Mouse (Mus musculus) embryonic facial prominence, embryonic 11.5 days (tissue): ENCODE measurements around the gene Ccpg1. TPM values are rescaled to one million over a fixed set of nuclear protein-coding genes. Genes with fewer than 3 reads are reported as not detected.
A peak's percentile ranks its signal among the peaks of the same experiment; 100 is the strongest.

Experiments
- ATAC-seq: fragments of 200-750 bp; cut with Nextera tagmentation; replicated peaks from 2 replicates; pipeline ENCODE4 v1.8.0; 2017; ENCODE audit warnings: low read depth; ENCODE audit not compliant: insufficient number of reproducible peaks, low FRiP score, low TSS enrichment
- DNase-seq: peaks from one replicate; pipeline ENCODE4 v3.0.0-alpha.2; 2015; ENCODE audit warnings: low spot score
- H3K27ac ChIP-seq: fragments of 300-500 bp; sonication (generic); replicated peaks from 2 replicates; pipeline ENCODE4 v1.5.1; 2014; ENCODE audit warnings: mild to moderate bottlenecking, low read depth, low read length, control low read depth
- H3K27me3 ChIP-seq: fragments of 300-500 bp; sonication (generic); 2 replicates; pipeline ENCODE4 v1.6.1; 2014; ENCODE audit warnings: mild to moderate bottlenecking, low read length, moderate library complexity, mixed read lengths; ENCODE audit not compliant: control insufficient read depth, insufficient read depth
- H3K36me3 ChIP-seq: fragments of 300-500 bp; sonication (generic); replicated peaks from 2 replicates; pipeline ENCODE4 v1.6.1; 2014; ENCODE audit warnings: low read depth, mild to moderate bottlenecking, low read length, moderate library complexity, mixed read lengths; ENCODE audit not compliant: control insufficient read depth, insufficient read depth
- H3K4me1 ChIP-seq: fragments of 300-500 bp; sonication (generic); 2 replicates; pipeline ENCODE4 v1.6.1; 2014; ENCODE audit warnings: low read length, mixed read lengths; ENCODE audit not compliant: control insufficient read depth, insufficient read depth
- H3K4me2 ChIP-seq: fragments of 300-500 bp; sonication (generic); 2 replicates; pipeline ENCODE4 v1.6.1; 2014; ENCODE audit warnings: low read depth, mild to moderate bottlenecking, control low read depth, low read length, moderate library complexity
- H3K4me3 ChIP-seq: fragments of 300-500 bp; sonication (generic); 2 replicates; pipeline ENCODE4 v1.5.1; 2014; ENCODE audit warnings: low read depth, low read length, control low read depth
- H3K9ac ChIP-seq: fragments of 300-500 bp; sonication (generic); replicated peaks from 2 replicates; pipeline ENCODE4 v1.6.1; 2014; ENCODE audit warnings: mild to moderate bottlenecking, control low read depth, low read length
- H3K9me3 ChIP-seq: fragments of 300-500 bp; sonication (generic); replicated peaks from 2 replicates; pipeline ENCODE4 v1.6.1; 2016; ENCODE audit warnings: mild to moderate bottlenecking, low read length, inconsistent platforms, mixed read lengths; ENCODE audit not compliant: control insufficient read depth
- WGBS: fragments of 180-500 bp; shearing (Covaris S2); extraction: QIAGEN DNeasy Blood & Tissue Kit; methylation state at CpG from one replicate; pipeline ENCODE4 v1.1.7; 2014; 5-methylcytosine and 5-hydroxymethylcytosine counted together
- polyA plus RNA-seq: library from polyadenylated mRNA; unstranded; fragments of >200 nt; fragmentation: Nextera tagmentation; extraction: Ambion mirVana; gene quantifications from 2 replicates; pipeline ENCODE4 v1.2.1, GENCODE M21; 2014

The Ccpg1 gene
- polyA plus RNA-seq = 20.1 and 21.9 TPM in 2 replicates

DNA sequence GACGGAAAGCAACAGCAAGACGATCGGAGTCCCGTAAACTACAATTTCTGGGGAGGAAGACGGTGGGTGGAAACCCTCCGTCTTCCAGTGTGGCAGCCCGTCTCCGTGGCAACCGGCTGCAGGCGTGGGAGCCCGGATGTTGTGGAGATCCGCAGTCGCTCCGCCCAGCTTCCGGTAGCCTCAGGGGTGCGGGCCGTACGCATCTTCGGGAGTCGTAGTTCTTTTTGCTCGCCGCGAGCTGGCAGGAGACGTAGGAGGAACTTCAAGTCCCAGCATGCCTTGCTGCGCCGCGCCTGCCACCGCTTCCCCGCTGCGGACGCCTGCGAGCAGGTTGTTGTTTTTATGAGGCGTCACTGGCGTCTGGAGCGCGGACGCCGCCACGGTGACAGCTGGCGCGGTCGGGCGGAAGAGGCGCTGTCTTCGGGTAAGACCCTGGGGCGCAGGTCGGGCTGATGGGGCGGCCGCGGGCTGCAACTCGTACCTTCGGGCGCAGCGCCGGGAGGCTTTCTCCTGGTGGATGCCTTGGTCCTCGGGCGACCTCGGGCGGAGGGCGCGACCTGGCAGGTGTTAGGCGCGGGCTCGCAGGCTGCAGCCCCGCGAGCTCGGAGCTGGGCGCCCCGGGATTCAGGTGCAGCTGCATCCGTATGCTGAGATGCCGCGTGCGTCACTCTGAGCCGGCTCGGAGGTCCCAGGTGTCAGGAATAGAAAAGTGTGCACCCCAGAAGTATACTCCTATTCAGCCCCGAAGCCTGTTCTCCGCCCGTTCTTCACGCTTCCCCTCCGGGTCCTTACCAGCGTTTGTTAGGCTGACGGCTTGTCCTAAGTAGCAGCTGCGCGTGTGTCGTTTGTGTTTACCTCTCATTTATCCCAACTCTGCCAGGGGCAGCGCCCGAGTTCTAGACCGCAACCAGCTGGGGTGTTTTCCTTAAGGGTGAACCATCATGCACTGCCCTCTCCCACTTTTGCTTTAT, at the start of gene Ccpg1, which contains the start of gene Ccpg1os:
Ccpg1 (plus strand) TSS at position 180 of the 971 bp plus-strand sequence.
Ccpg1os (minus strand) TSS at position 133 of the 971 bp plus-strand sequence.
- no peaks in the 10 kb centered on the region for H3K36me3 ChIP-seq
- peak within 1 kb of the TSS; percentile 77 for H3K4me2 ChIP-seq
- ATAC-seq (peak; percentile 98), DNase-seq (peak; percentile 98)
- H3K9me3 ChIP-seq = no peaks in the 10 kb centered on the region
- WGBS = under 1% methylated on average over 86 of the region's 88 CpGs
- no peaks in the 10 kb centered on the region for H3K27me3 ChIP-seq
- peak within 1 kb of the TSS; percentile 58 for H3K4me3 ChIP-seq
- no peak within 1 kb of the TSS for H3K27ac ChIP-seq
- H3K4me1 ChIP-seq = no peaks in the 10 kb centered on the region
- H3K9ac ChIP-seq = peak within 1 kb of the TSS; percentile 69

DNA sequence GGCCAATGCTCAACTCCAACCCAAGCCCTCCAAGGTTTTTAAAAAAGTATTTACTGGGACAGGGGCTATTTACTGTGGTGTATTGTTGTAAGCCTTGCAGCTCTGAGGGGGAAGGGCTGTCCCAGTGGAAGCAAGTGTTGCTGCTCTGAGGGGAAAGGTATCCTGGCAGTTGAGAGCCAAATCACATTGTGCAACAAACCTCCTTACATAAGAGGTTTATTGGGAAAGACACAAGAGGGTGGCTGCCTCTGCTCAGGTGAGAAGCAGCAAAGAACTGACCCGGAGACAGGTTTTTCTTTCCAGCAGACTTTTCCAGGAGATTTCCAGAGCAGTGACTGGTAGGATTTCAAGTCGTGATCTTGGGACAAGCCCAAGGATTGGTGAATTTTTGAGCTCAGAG, 48.9 kb upstream of the Ccpg1 start:
- Histone ChIP-seq H3K9ac (no peak overlapping the region), H3K27me3 (no peaks in the 10 kb centered on the region), H3K4me2 (no peak overlapping the region), H3K9me3 (no peaks in the 10 kb centered on the region), H3K36me3 (no peaks in the 10 kb centered on the region), H3K4me3 (no peak overlapping the region), H3K4me1 (no peaks in the 10 kb centered on the region), H3K27ac (no peak overlapping the region)
- no peak for DNase-seq
- no peak for ATAC-seq
- WGBS = 69% methylated on average over 2 of the region's 2 CpGs

DNA sequence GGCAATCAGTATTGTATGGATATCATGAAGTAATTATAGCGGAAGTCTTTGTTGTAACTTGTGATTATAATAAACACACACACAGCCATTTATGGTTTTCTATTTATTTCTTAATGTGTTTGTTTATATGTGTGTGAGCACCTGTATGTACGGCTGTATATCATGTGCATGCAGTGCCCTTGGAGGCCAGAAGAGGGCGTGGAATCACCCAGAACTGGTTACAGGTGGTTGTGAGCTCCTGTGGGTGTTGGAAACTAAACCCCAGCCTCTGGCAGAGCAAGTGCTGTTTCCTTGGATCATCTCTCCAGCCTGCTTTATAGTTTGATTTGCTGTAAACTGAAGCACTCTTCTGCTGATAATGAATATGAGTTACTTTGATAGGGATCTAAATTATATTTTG, 41.8 kb upstream of the Ccpg1 start:
- Histone ChIP-seq H3K36me3 (peaks cover 14% of the 10 kb centered on the region), H3K9ac (no peak overlapping the region), H3K4me1 (no peaks in the 10 kb centered on the region), H3K4me3 (no peak overlapping the region), H3K27me3 (no peaks in the 10 kb centered on the region), H3K9me3 (no peaks in the 10 kb centered on the region), H3K4me2 (no peak overlapping the region), H3K27ac (no peak overlapping the region)
- DNase-seq = no peak
- WGBS = 57% methylated on average over 3 of the region's 3 CpGs
- ATAC-seq = no peak

DNA sequence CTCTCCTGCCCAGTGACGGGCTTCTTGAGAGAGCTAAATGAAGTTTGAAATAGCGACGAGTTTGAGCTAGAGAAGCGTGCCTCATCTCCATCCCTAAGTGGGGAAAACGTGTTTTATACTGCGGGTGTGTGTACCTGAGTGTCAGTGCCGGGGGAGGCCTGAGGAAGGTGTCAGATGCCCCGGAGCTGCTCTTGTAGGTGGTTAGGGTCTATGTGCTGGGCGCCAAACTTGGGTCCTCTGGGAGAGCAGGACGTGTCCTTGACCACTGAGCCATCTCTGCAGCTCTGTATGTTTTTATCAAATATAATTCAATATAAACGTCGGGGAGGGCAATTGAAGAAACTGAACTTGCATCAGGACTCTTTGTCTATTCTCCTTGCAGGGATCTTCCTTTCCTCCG, 40.9 kb upstream of the Ccpg1 start:
- H3K4me1 ChIP-seq = no peaks in the 10 kb centered on the region
- H3K27me3 ChIP-seq = no peaks in the 10 kb centered on the region
- 90% methylated on average over 13 of the region's 13 CpGs for WGBS
- H3K4me3 ChIP-seq = no peak overlapping the region
- no peak for ATAC-seq
- no peak overlapping the region for H3K9ac ChIP-seq
- DNase-seq = no peak
- peaks cover 14% of the 10 kb centered on the region for H3K36me3 ChIP-seq
- H3K27ac ChIP-seq = no peak overlapping the region
- H3K4me2 ChIP-seq = no peak overlapping the region
- H3K9me3 ChIP-seq = no peaks in the 10 kb centered on the region

DNA sequence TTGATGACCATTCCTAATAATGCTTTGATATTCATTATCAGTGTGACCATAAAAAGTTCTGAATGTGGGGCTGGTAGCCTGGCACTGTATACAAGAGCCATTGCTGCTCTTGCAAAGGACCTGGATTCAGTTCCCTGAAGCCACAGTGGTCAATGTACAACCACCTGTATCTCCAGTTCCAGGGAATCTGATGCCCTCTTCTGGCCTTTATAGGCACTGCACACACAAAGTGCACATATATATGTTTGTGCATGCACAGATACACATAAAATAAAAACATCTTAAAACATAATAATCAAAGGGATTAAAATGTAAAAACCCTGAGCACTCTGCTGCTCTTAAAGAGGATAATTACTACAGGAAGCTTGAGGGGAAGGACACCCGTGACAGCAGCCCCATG, 38.2 kb upstream of the Ccpg1 start:
- no peak overlapping the region for H3K27ac ChIP-seq
- no peak overlapping the region for H3K9ac ChIP-seq
- no peaks in the 10 kb centered on the region for H3K27me3 ChIP-seq
- H3K9me3 ChIP-seq = no peaks in the 10 kb centered on the region
- peaks cover 14% of the 10 kb centered on the region for H3K36me3 ChIP-seq
- WGBS = 90% methylated on average over 1 of the region's 1 CpGs
- DNase-seq (no peak), ATAC-seq (no peak)
- H3K4me3 ChIP-seq = no peak overlapping the region
- H3K4me2 ChIP-seq = no peak overlapping the region
- H3K4me1 ChIP-seq = no peaks in the 10 kb centered on the region

DNA sequence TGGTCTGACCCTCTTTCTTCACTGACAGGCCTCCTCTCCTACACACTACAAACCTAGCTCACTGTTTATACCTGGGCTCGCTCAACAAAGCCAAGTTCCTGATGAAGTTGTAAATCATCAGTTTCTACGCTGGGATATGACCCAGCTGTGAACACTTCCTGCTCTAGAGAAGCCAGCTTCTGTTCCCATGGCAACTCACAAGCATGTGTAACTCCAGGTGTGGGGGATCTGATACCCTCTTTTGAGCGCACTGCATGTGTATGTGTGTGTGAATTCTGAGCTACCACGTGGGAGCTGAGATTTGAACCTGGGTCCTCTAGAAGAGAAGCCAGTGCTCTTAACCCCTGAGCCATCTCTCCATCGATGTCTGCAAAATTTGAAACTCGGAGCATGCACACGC, 35.7 kb upstream of the Ccpg1 start:
- 74% methylated on average over 7 of the region's 7 CpGs for WGBS
- ATAC-seq (no peak), DNase-seq (peak; percentile 14)
- H3K9ac ChIP-seq = no peak overlapping the region
- no peak overlapping the region for H3K4me3 ChIP-seq
- peaks cover 14% of the 10 kb centered on the region for H3K36me3 ChIP-seq
- no peaks in the 10 kb centered on the region for H3K4me1 ChIP-seq
- no peak overlapping the region for H3K27ac ChIP-seq
- H3K4me2 ChIP-seq = no peak overlapping the region
- no peaks in the 10 kb centered on the region for H3K9me3 ChIP-seq
- no peaks in the 10 kb centered on the region for H3K27me3 ChIP-seq

DNA sequence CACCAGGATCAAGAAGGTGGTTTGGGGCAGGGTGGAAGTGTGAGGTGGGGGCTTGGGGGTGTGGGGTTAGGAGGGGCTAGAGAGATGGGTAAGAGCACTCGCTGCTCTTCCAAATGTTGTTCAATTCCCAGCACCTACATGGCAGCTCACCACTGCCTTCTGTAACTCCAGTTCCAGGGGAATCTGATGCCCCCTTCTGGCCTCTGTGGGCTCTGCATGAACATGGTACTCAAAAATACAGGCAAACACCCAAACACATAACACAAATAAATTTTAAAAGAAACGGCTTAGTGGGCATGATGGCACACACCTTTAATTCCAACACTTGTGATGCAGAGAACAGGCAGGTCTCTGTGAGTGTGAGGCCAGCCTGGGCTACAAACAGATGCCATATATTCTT, 30.5 kb upstream of the Ccpg1 start:
- DNase-seq = peak; percentile 51
- Histone ChIP-seq H3K4me3 (no peak overlapping the region), H3K4me1 (no peaks in the 10 kb centered on the region), H3K4me2 (no peak overlapping the region), H3K9me3 (no peaks in the 10 kb centered on the region), H3K9ac (no peak overlapping the region), H3K27ac (no peak overlapping the region), H3K36me3 (no peaks in the 10 kb centered on the region), H3K27me3 (no peaks in the 10 kb centered on the region)
- no peak for ATAC-seq
- WGBS = 50% methylated on average over 2 of the region's 2 CpGs

DNA sequence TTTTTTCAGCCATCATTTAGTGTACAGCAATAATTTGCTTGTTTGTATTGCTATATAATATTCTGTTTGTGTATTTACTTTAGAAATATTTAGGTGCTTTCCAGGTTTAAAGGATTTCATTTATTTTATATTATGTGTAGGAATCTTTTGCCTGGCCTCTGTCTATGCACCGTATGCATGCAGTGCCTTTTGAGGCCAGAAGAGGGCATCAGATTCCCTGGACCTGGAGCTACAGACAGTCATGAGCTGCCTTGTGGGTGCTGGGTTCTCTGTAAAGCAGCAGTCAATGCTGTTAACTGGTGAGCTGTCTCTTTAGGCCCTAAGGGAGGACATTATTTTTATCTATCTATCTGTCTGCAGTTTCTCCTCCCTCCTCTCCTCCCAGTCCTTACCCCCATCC, 29.7 kb upstream of the Ccpg1 start:
- H3K27ac ChIP-seq = no peak overlapping the region
- DNase-seq (peak; percentile 62), ATAC-seq (no peak)
- no peaks in the 10 kb centered on the region for H3K4me1 ChIP-seq
- 10% methylated on average over 1 of the region's 1 CpGs for WGBS
- H3K4me2 ChIP-seq = no peak overlapping the region
- no peaks in the 10 kb centered on the region for H3K9me3 ChIP-seq
- H3K36me3 ChIP-seq = no peaks in the 10 kb centered on the region
- no peak overlapping the region for H3K9ac ChIP-seq
- H3K4me3 ChIP-seq = no peak overlapping the region
- H3K27me3 ChIP-seq = no peaks in the 10 kb centered on the region
